Mouse (Mus musculus) embryonic facial prominence, embryonic 11.5 days (tissue): ENCODE measurements around the gene Ppl. TPM values are rescaled to one million over a fixed set of nuclear protein-coding genes. Genes with fewer than 3 reads are reported as not detected.

Experiments used
- ATAC-seq: fragments of 200-750 bp; cut with Nextera tagmentation; replicated peaks from 2 replicates; pipeline ENCODE4 v1.8.0; 2017; ENCODE audit warnings: low read depth; ENCODE audit not compliant: insufficient number of reproducible peaks, low FRiP score, low TSS enrichment
- DNase-seq: peaks from one replicate; pipeline ENCODE4 v3.0.0-alpha.2; 2015; ENCODE audit warnings: low spot score
- H3K27ac ChIP-seq: fragments of 300-500 bp; sonication (generic); replicated peaks from 2 replicates; pipeline ENCODE4 v1.5.1; 2014; ENCODE audit warnings: mild to moderate bottlenecking, low read depth, low read length, control low read depth
- H3K27me3 ChIP-seq: fragments of 300-500 bp; sonication (generic); 2 replicates; pipeline ENCODE4 v1.6.1; 2014; ENCODE audit warnings: mild to moderate bottlenecking, low read length, moderate library complexity, mixed read lengths; ENCODE audit not compliant: control insufficient read depth, insufficient read depth
- H3K36me3 ChIP-seq: fragments of 300-500 bp; sonication (generic); replicated peaks from 2 replicates; pipeline ENCODE4 v1.6.1; 2014; ENCODE audit warnings: low read depth, mild to moderate bottlenecking, low read length, moderate library complexity, mixed read lengths; ENCODE audit not compliant: control insufficient read depth, insufficient read depth
- H3K4me1 ChIP-seq: fragments of 300-500 bp; sonication (generic); 2 replicates; pipeline ENCODE4 v1.6.1; 2014; ENCODE audit warnings: low read length, mixed read lengths; ENCODE audit not compliant: control insufficient read depth, insufficient read depth
- H3K4me2 ChIP-seq: fragments of 300-500 bp; sonication (generic); 2 replicates; pipeline ENCODE4 v1.6.1; 2014; ENCODE audit warnings: low read depth, mild to moderate bottlenecking, control low read depth, low read length, moderate library complexity
- H3K4me3 ChIP-seq: fragments of 300-500 bp; sonication (generic); 2 replicates; pipeline ENCODE4 v1.5.1; 2014; ENCODE audit warnings: low read depth, low read length, control low read depth
- H3K9ac ChIP-seq: fragments of 300-500 bp; sonication (generic); replicated peaks from 2 replicates; pipeline ENCODE4 v1.6.1; 2014; ENCODE audit warnings: mild to moderate bottlenecking, control low read depth, low read length
- H3K9me3 ChIP-seq: fragments of 300-500 bp; sonication (generic); replicated peaks from 2 replicates; pipeline ENCODE4 v1.6.1; 2016; ENCODE audit warnings: mild to moderate bottlenecking, low read length, inconsistent platforms, mixed read lengths; ENCODE audit not compliant: control insufficient read depth
- WGBS: fragments of 180-500 bp; shearing (Covaris S2); extraction: QIAGEN DNeasy Blood & Tissue Kit; methylation state at CpG from one replicate; pipeline ENCODE4 v1.1.7; 2014; 5-methylcytosine and 5-hydroxymethylcytosine counted together
- polyA plus RNA-seq: library from polyadenylated mRNA; unstranded; fragments of >200 nt; fragmentation: Nextera tagmentation; extraction: Ambion mirVana; gene quantifications from 2 replicates; pipeline ENCODE4 v1.2.1, GENCODE M21; 2014

Ppl gene
- polyA plus RNA-seq, 1 experiment from 2014 or later, result 1.6 TPM

- Histone ChIP-seq H3K4me2 (peak overlapping the region; percentile 85), H3K9me3 (no peaks in the 10 kb centered on the region), H3K9ac (peak overlapping the region; percentile 86), H3K27me3 (no peaks in the 10 kb centered on the region), H3K4me3 (peak overlapping the region; percentile 81), H3K4me1 (no peaks in the 10 kb centered on the region), H3K27ac (peak overlapping the region; percentile 94), H3K36me3 (peaks cover 7% of the 10 kb centered on the region)
- DNase-seq (peak; percentile 70), ATAC-seq (peak; percentile 74)
- under 1% methylated on average over 72 of the region's 78 CpGs for WGBS
Observed at GRCm38 (mm10) chr16:5050251-5051110, 81.7 kb downstream of the Ppl start.

GRCm38 (mm10) chr16:5049774-5050234 lies 82.4 kb downstream of the Ppl start, which contains the start of the genes Glyr1 and Ubn1:
Gene Glyr1, minus strand, starts transcription at chr16:5049863.
Gene Ubn1, plus strand, starts transcription at chr16:5050057.
- Histone ChIP-seq H3K36me3 (peaks cover 6% of the 10 kb centered on the region), H3K9ac (peak within 1 kb of the TSS; percentile 86), H3K4me1 (no peaks in the 10 kb centered on the region), H3K9me3 (no peaks in the 10 kb centered on the region), H3K4me3 (peak within 1 kb of the TSS; percentile 81), H3K27me3 (no peaks in the 10 kb centered on the region), H3K27ac (peak within 1 kb of the TSS; percentile 94), H3K4me2 (peak within 1 kb of the TSS; percentile 85)
- DNase-seq, result peak; percentile 99
- ATAC-seq, result peak; percentile 99
- under 1% methylated on average over 55 of the region's 56 CpGs for WGBS

DNA sequence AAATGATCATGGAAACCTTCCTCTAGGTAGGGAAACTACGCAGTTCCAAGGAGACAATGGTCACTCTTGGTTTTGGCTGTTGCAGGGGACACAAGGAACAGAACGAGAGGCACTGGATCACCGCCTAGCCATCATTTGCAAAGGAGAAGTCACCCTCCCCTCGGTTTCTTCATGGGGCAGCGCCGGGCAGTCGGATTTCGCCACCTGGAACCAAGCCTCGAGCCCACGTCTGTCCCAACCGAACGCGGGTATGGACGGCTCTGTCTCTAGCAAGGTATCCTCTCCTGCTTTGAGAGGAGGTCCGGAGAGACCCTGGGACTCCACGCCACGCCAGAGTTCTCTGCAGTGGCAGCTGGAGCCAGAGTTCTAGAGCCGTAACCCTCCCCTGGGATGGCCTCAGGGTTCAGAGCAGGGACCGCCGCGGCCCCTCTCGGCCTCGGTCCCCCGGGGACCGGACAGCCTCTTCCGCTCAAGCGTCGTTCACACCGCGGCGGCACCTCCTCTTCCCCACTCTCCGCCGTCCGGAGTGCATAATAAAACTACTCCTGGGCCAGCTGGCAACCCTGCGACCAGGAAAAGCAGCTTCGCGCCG lies 82.9 kb downstream of the Ppl start:
- peak overlapping the region; percentile 50 for H3K4me2 ChIP-seq
- no peaks in the 10 kb centered on the region for H3K27me3 ChIP-seq
- peak overlapping the region; percentile 84 for H3K9ac ChIP-seq
- 0% methylated on average over 38 of the region's 38 CpGs for WGBS
- ATAC-seq (0 out of 2 replicates have a peak, but pooled peaks have one; percentile 36), DNase-seq (no peak)
- no peaks in the 10 kb centered on the region for H3K4me1 ChIP-seq
- H3K4me3 ChIP-seq, result peak overlapping the region; percentile 81
- peak overlapping the region; percentile 81 for H3K27ac ChIP-seq
- H3K36me3 ChIP-seq, result peaks cover 8% of the 10 kb centered on the region
- no peaks in the 10 kb centered on the region for H3K9me3 ChIP-seq

DNA sequence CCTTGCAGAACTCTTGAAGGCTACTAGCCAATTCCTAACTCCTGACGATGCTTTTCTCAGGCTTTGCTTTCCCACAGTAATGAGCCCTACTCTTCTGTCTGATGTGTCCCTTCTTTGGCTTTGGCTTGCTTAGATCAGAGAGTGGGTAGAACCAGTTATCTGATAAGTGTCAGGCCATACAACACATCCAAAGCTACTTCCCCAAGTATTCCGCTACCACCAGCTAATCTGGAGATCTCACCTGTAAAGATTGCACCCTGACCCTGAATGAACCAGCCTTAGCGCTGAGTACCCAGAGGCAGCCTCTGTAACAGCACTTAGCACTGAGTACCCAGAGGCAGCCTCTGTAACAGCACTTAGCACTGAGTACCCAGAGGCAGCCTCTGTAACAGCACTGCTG lies 86.9 kb downstream of the Ppl start:
- ATAC-seq (no peak), DNase-seq (no peak)
- Histone ChIP-seq H3K27ac (no peak overlapping the region), H3K9ac (no peak overlapping the region), H3K4me2 (no peak overlapping the region), H3K4me1 (no peaks in the 10 kb centered on the region), H3K9me3 (no peaks in the 10 kb centered on the region), H3K27me3 (no peaks in the 10 kb centered on the region), H3K4me3 (no peak overlapping the region), H3K36me3 (peaks cover 8% of the 10 kb centered on the region)
- 96% methylated on average over 3 of the region's 3 CpGs for WGBS

DNA sequence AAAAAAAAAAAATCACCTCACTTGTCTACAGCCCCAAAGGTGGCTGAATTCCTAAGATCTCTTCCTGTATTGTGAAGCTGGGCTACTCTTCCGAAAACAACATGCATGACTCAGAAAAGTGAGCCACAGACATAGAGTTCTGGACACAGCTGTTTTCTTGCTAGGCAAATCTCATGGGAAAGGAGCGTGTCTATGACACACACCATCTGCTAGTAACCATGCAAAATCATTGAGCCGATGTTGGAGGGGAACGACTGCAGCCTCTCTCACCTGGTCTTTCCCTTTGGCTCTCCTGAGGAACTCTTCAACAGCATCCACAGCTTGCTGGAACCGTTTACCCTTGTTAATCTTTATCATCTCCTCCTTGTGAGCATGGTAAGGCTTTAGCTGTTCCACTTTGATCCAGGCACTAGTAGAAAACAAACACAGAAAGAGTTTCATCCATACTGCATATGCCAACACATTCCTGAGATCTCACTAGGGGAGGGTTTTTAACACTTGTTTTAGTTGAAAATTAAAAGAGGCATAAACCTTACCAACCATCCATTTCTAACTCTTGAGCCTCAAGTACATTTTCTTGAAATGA lies 95.5 kb downstream of the Ppl start:
- WGBS, result 89% methylated on average over 5 of the region's 5 CpGs
- peaks cover 11% of the 10 kb centered on the region for H3K36me3 ChIP-seq

More for the DNA sequence above, 95.5 kb downstream of the Ppl start:
- no peak overlapping the region for H3K9ac ChIP-seq
- H3K4me2 ChIP-seq, result no peak overlapping the region
- ATAC-seq, result no peak
- H3K27me3 ChIP-seq, result no peaks in the 10 kb centered on the region
- H3K9me3 ChIP-seq, result no peaks in the 10 kb centered on the region
- no peak for DNase-seq
- H3K4me3 ChIP-seq, result no peak overlapping the region
- H3K4me1 ChIP-seq, result no peaks in the 10 kb centered on the region
- H3K27ac ChIP-seq, result no peak overlapping the region

Other genes starting within 250 kb of the Ppl start
- gene Mgrn1, start 246.2 kb downstream of the Ppl start, polyA plus RNA-seq, result 67.9 and 72.2 TPM in 2 replicates
- 155 and 164 TPM in 2 replicates for gene Nudt16l1, start 193.7 kb downstream of the Ppl start, polyA plus RNA-seq
- gene Anks3, start 168.2 kb downstream of the Ppl start, polyA plus RNA-seq, result 32.4 and 39.7 TPM in 2 replicates
- not detected in 2 replicates for gene Sept12, start 134.6 kb downstream of the Ppl start, polyA plus RNA-seq
- 1.5 and 2.2 TPM in 2 replicates for gene Smim22, start 125.1 kb downstream of the Ppl start, polyA plus RNA-seq
- gene Rogdi, start 118.9 kb downstream of the Ppl start, polyA plus RNA-seq, result 56.5 and 60.2 TPM in 2 replicates
- gene Glyr1, start 82.6 kb downstream of the Ppl start, polyA plus RNA-seq, result 131 and 140 TPM in 2 replicates
- gene Ubn1, start 82.4 kb downstream of the Ppl start, polyA plus RNA-seq, result 21.0 and 21.5 TPM in 2 replicates
- 0.07 and 0.08 TPM in 2 replicates for gene Sec14l5, start 14.7 kb upstream of the Ppl start, polyA plus RNA-seq
- 10.7 and 13.6 TPM in 2 replicates for gene Nagpa, start 71.6 kb upstream of the Ppl start, polyA plus RNA-seq
- 2.0 and 3.1 TPM in 2 replicates for gene AU021092, start 89.9 kb upstream of the Ppl start, polyA plus RNA-seq
- 22.6 and 26.1 TPM in 2 replicates for gene Alg1, start 101.2 kb upstream of the Ppl start, polyA plus RNA-seq
- 13.3 and 15.6 TPM in 2 replicates for gene Eef2kmt, start 123.6 kb upstream of the Ppl start, polyA plus RNA-seq